Mouse (Mus musculus) hindbrain, embryonic 13.5 days (tissue): Measurements from ENCODE around the gene Habp4. TPM values are rescaled to one million over a fixed set of nuclear protein-coding genes. Genes with fewer than 3 reads are reported as not detected.
A peak's percentile ranks its signal among the peaks of the same experiment; 100 is the strongest.

ENCODE experiments used
- ATAC-seq: fragments of 200-750 bp; cut with Nextera tagmentation; 2 replicates; pipeline ENCODE4 v1.8.0; 2017; ENCODE audit warnings: moderate TSS enrichment; ENCODE audit not compliant: low FRiP score
- H3K27ac ChIP-seq: fragments of 300-500 bp; sonication (generic); 2 replicates; pipeline ENCODE4 v1.5.1; 2015; ENCODE audit warnings: inconsistent platforms, mild to moderate bottlenecking, moderate library complexity
- H3K27me3 ChIP-seq: fragments of 300-500 bp; sonication (generic); 2 replicates; pipeline ENCODE4 v1.6.1; 2015; ENCODE audit warnings: mild to moderate bottlenecking, inconsistent platforms
- H3K36me3 ChIP-seq: fragments of 300-500 bp; sonication (generic); 2 replicates; pipeline ENCODE4 v1.6.1; 2015; ENCODE audit warnings: mild to moderate bottlenecking, inconsistent platforms
- H3K4me1 ChIP-seq: fragments of 300-500 bp; sonication (generic); replicated peaks from 2 replicates; pipeline ENCODE4 v1.6.1; 2015; ENCODE audit warnings: inconsistent platforms
- H3K4me2 ChIP-seq: fragments of 300-500 bp; sonication (generic); 2 replicates; pipeline ENCODE4 v1.6.1; 2015; ENCODE audit warnings: inconsistent platforms, mild to moderate bottlenecking, moderate library complexity
- H3K4me3 ChIP-seq: fragments of 300-500 bp; sonication (generic); 2 replicates; pipeline ENCODE4 v1.5.1; 2015; ENCODE audit warnings: mild to moderate bottlenecking, inconsistent platforms
- H3K9ac ChIP-seq: fragments of 300-500 bp; sonication (generic); 2 replicates; pipeline ENCODE4 v1.6.1; 2015; ENCODE audit warnings: mild to moderate bottlenecking, inconsistent platforms
- H3K9me3 ChIP-seq: fragments of 300-500 bp; sonication (generic); 2 replicates; pipeline ENCODE4 v1.6.1; 2016; ENCODE audit warnings: inconsistent platforms
- WGBS: fragments of 180-500 bp; shearing (Covaris S2); methylation state at CpG from one replicate; pipeline ENCODE4 v1.1.7; 2015; 5-methylcytosine and 5-hydroxymethylcytosine counted together
- polyA plus RNA-seq: library from polyadenylated mRNA; unstranded; fragments of >200 nt; fragmentation: Nextera tagmentation; extraction: Ambion mirVana; gene quantifications from 2 replicates; pipeline ENCODE4 v1.2.1, GENCODE M21; 2015

Gene Habp4
- 28.9 and 29.9 TPM in 2 replicates for polyA plus RNA-seq

- H3K4me3 ChIP-seq, result peak within 1 kb of the TSS; percentile 88
- peaks cover 9% of the 10 kb centered on the region; the same call in 1 of the 2 replicates for H3K36me3 ChIP-seq
- H3K27me3 ChIP-seq, result 0 out of 2 replicates have a peak, but pooled peaks cover 8% of the 10 kb centered on the region
- H3K4me1 ChIP-seq, result peaks cover 17% of the 10 kb centered on the region
- peak; percentile 97 for ATAC-seq
- H3K9me3 ChIP-seq, result no peaks in the 10 kb centered on the region
- H3K4me2 ChIP-seq, result peak within 1 kb of the TSS; percentile 97
- WGBS, result under 1% methylated on average over 31 of the region's 31 CpGs
- peak within 1 kb of the TSS; percentile 94 for H3K9ac ChIP-seq
- peak within 1 kb of the TSS; percentile 88 for H3K27ac ChIP-seq
Measured at GRCm38 (mm10) chr13:64161548-64161915, at the start of gene Habp4. Gene Habp4, plus strand, starts transcription at chr13:64161824.

DNA sequence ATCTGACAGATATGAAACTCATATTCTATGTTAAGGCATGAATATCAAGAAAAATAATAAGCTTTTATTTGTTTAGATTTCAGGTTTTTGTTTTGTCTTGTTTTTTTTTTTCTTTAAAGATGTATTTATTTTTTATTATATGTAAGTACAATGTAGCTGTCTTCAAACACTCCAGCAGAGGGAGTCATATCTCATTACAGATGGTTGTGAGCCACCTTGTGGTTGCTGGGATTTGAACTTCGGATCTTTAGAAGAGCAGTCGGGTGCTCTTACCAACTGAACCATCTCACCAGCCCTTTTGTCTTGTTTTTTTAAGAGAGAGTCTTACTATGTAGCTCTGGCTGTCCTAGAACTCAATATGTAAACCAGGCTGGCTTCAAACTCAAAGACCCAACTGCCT, 44.2 kb upstream of the Habp4 start:
- no peak for ATAC-seq
- 69% methylated on average over 2 of the region's 2 CpGs for WGBS

GRCm38 (mm10) chr13:64120760-64121159, 40.9 kb upstream of the Habp4 start:
- H3K4me2 ChIP-seq, result no peak overlapping the region
- no peak overlapping the region for H3K27ac ChIP-seq
- WGBS, result 54% methylated on average over 4 of the region's 4 CpGs
- no peaks in the 10 kb centered on the region for H3K9me3 ChIP-seq
- H3K4me3 ChIP-seq, result no peak overlapping the region
- no peaks in the 10 kb centered on the region for H3K4me1 ChIP-seq
- ATAC-seq, result no peak
- no peaks in the 10 kb centered on the region for H3K36me3 ChIP-seq
- H3K9ac ChIP-seq, result no peak overlapping the region
- no peaks in the 10 kb centered on the region for H3K27me3 ChIP-seq

More for the DNA sequence above, 44.2 kb upstream of the Habp4 start:
- Histone ChIP-seq H3K9ac (no peak overlapping the region), H3K9me3 (no peaks in the 10 kb centered on the region), H3K4me2 (no peak overlapping the region), H3K27me3 (no peaks in the 10 kb centered on the region), H3K36me3 (no peaks in the 10 kb centered on the region), H3K4me1 (no peaks in the 10 kb centered on the region), H3K4me3 (no peak overlapping the region), H3K27ac (no peak overlapping the region)

DNA sequence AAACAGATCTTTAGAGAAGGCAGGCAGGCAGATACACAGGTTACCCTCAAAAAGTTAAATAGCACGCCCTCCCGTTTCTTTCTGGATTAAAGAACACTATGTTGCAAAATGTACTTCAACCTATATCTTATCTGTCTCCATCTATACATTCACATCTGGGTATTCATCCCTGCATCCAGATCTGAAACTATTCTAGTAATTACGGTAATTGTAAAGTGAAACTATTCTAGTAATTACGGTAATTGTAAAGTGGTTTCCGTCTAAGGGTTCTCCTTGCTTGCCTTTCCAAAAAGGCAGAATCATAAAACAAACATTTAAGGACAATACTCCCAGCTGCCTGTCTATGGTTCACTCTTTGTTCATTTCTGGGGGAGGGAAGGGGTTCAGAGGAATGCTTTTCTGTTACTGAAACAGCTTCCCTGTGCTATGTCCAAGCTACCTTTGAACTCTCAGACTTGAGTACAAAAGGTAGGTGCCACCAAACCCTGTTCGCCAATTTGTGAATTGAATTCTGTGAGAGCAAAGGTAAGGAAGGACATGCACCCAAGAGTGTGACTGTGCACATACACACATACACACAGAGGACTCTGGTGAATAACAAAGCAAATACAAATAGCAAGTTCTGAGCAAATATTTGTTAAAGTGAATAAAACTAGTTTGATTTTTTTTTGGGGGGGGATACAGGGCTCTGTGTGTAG, 38.0 kb upstream of the Habp4 start:
- no peaks in the 10 kb centered on the region for H3K9me3 ChIP-seq
- 27% methylated on average over 6 of the region's 6 CpGs for WGBS
- no peak for ATAC-seq
- H3K4me2 ChIP-seq, result no peak overlapping the region
- no peak overlapping the region for H3K4me3 ChIP-seq
- H3K36me3 ChIP-seq, result no peaks in the 10 kb centered on the region
- H3K27ac ChIP-seq, result no peak overlapping the region
- H3K9ac ChIP-seq, result no peak overlapping the region
- H3K4me1 ChIP-seq, result no peaks in the 10 kb centered on the region
- H3K27me3 ChIP-seq, result no peaks in the 10 kb centered on the region

DNA sequence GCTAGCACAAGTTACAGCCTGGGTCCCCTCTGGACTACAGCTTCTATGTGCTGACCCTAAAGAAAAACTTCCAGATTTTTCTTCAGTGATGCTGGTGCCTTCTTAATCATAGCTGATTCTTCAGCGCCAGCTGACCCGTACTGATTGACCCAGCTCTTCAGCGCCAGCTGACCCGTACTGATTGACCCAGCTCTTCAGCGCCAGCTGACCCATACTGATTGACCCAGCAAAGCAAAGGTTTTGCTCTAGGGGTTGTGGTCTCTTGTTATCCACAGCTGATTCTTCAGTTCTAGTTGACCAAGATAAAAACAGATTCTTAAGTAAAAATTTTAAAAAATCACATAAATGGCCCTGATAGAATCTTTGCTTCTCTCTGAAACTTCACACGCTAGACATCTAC, 36.7 kb upstream of the Habp4 start:
- no peak overlapping the region for H3K4me3 ChIP-seq
- H3K27ac ChIP-seq, result no peak overlapping the region
- peaks cover 9% of the 10 kb centered on the region for H3K4me1 ChIP-seq
- no peaks in the 10 kb centered on the region for H3K27me3 ChIP-seq
- no peaks in the 10 kb centered on the region for H3K9me3 ChIP-seq
- no peak overlapping the region for H3K4me2 ChIP-seq
- H3K36me3 ChIP-seq, result no peaks in the 10 kb centered on the region
- 88% methylated on average over 6 of the region's 6 CpGs for WGBS
- no peak for ATAC-seq
- H3K9ac ChIP-seq, result no peak overlapping the region

DNA sequence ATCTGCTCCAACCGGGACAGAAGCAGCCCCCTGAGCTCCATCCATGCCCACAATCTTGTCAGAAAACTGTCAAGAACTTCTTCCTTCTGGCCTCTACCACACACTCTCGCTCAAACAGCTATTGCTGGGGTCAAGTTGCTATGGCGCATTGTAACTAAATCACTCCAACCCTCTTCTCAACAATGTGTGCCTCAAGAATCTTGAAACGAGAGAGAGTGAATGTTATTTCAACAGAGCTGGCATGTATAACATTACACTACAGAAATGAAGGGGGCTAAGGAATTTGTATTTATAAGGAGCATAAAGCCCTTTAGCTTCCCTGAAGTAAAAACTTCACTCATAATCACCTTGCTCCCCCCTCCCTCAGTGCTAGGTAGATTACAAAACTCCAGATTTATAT, 35.3 kb upstream of the Habp4 start:
- Histone ChIP-seq H3K27ac (no peak overlapping the region), H3K27me3 (no peaks in the 10 kb centered on the region), H3K9ac (no peak overlapping the region), H3K9me3 (no peaks in the 10 kb centered on the region), H3K4me1 (peaks cover 9% of the 10 kb centered on the region), H3K36me3 (no peaks in the 10 kb centered on the region), H3K4me2 (no peak overlapping the region), H3K4me3 (no peak overlapping the region)
- WGBS, result 69% methylated on average over 4 of the region's 4 CpGs
- no peak for ATAC-seq

- H3K36me3 ChIP-seq, result no peaks in the 10 kb centered on the region
- H3K9ac ChIP-seq, result peak within 1 kb of the TSS; percentile 70
- no peak within 1 kb of the TSS for H3K27ac ChIP-seq
- 9% methylated on average over 44 of the region's 44 CpGs for WGBS
- peak; percentile 78 for ATAC-seq
- H3K4me1 ChIP-seq, result peaks cover 9% of the 10 kb centered on the region
- H3K4me2 ChIP-seq, result peak within 1 kb of the TSS; percentile 91
- H3K9me3 ChIP-seq, result no peaks in the 10 kb centered on the region
- H3K27me3 ChIP-seq, result no peaks in the 10 kb centered on the region
- H3K4me3 ChIP-seq, result peak within 1 kb of the TSS; percentile 51
Measured at GRCm38 (mm10) chr13:64128858-64129615, 32.6 kb upstream of the Habp4 start, which contains the start of gene Slc35d2. Gene Slc35d2, minus strand, starts transcription at chr13:64129368.

DNA sequence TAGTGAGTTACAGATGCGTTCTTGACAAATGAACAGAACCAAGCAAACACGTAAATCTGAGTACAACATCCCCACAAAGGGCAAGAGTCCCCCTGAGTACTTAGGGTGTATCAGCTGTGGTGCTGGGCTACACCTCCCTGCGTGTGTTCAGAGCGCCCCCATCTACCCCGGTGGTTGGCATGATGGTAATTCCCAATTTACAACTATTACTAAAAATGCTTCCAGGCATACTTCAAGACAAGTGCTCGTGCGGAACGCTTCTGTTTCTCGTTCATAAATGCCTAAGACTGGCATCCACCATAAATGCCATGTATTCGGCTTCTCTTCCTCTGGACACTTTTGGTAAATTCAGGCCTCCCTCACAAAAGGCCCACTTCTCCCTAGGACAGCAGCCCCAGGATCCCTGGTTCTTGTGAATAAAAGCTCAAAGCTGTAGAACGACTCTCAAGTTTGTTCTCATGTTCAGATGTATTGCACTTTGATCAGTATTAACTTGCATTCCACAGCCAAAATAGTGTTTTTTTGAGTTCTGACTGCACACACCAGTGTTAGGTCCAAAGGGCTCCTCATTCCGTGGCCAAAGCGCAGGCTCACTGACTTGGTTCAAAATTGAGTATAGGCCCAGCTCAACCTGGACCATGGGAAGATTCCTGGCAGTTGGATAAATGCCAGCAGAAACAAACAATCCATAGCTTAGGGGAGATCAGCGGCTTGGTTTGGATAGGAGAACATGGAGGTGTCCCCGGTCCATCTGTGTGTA, 31.8 kb upstream of the Habp4 start:
- H3K27ac ChIP-seq, result no peak overlapping the region
- peaks cover 9% of the 10 kb centered on the region for H3K4me1 ChIP-seq
- 42% methylated on average over 15 of the region's 15 CpGs for WGBS
- ATAC-seq, result peak; percentile 81; the same call in 1 of the 2 replicates
- no peaks in the 10 kb centered on the region for H3K36me3 ChIP-seq
- H3K9ac ChIP-seq, result peak overlapping the region; percentile 70
- peak overlapping the region; percentile 91 for H3K4me2 ChIP-seq
- no peaks in the 10 kb centered on the region for H3K27me3 ChIP-seq
- H3K4me3 ChIP-seq, result peak overlapping the region; percentile 51
- no peaks in the 10 kb centered on the region for H3K9me3 ChIP-seq

- Histone ChIP-seq H3K36me3 (no peaks in the 10 kb centered on the region), H3K9ac (no peak overlapping the region), H3K4me3 (no peak overlapping the region), H3K4me1 (peaks cover 10% of the 10 kb centered on the region), H3K27me3 (no peaks in the 10 kb centered on the region), H3K4me2 (no peak overlapping the region), H3K27ac (no peak overlapping the region), H3K9me3 (no peaks in the 10 kb centered on the region)
- 69% methylated on average over 5 of the region's 5 CpGs for WGBS
- ATAC-seq, result no peak
Measured at GRCm38 (mm10) chr13:64150121-64150520, 11.5 kb upstream of the Habp4 start.

DNA sequence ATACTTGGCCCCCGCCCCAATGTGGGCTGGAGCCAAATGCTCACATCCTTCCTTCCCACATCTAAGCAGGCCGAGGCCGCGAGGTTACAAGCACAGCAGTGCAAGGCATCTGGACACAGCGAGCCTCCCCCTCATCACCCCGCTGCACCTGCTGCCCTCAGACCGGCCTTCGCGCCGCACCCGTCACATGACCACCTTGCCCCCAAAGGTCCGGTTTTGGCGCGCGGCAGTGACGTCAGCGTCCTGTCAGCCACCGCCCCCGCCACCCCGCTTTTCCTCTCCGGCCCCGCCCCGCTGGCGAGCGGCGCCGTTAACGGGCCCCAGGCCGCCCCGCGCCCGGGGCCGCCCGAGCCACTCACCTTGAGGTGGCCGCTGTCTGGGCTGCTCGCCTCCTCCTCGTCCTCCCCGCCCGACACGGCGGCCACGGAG, 9.4 kb upstream of the Habp4 start:
- peak overlapping the region; percentile 89 for H3K4me2 ChIP-seq
- 0 out of 2 replicates have a peak, but pooled peaks cover 3% of the 10 kb centered on the region for H3K27me3 ChIP-seq
- H3K36me3 ChIP-seq, result no peaks in the 10 kb centered on the region
- H3K9ac ChIP-seq, result peak overlapping the region; percentile 80
- peak overlapping the region; percentile 86 for H3K4me3 ChIP-seq
- no peaks in the 10 kb centered on the region for H3K9me3 ChIP-seq
- peak; percentile 55 for ATAC-seq
- H3K27ac ChIP-seq, result peak overlapping the region; percentile 83
- H3K4me1 ChIP-seq, result peaks cover 10% of the 10 kb centered on the region
- 0% methylated on average over 42 of the region's 42 CpGs for WGBS

DNA sequence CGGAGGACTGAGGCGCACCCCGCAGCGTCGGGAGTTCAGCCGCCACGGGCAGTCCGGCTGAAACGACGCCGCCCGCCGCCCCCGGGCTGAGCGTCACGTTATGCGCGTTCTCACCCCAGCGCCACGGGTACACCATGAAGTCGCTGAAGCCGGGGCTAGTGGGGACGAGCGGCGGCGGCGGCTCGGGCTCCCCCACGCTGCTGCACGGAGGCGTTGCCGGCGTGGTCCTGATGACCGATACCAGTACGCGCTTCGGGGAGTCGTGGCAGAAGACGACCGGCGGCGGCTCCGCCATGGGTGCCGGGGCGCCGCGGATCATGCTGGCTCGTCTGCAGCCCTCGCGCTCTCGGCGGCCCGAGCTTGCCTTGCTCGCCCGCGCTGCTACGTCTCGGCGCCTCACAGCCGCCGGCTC, 8.9 kb upstream of the Habp4 start:
- Histone ChIP-seq H3K9ac (peak overlapping the region; percentile 80), H3K4me3 (peak overlapping the region; percentile 86), H3K4me2 (peak overlapping the region; percentile 89), H3K27me3 (0 out of 2 replicates have a peak, but pooled peaks cover 3% of the 10 kb centered on the region), H3K4me1 (peaks cover 10% of the 10 kb centered on the region), H3K36me3 (no peaks in the 10 kb centered on the region), H3K27ac (peak overlapping the region; percentile 83), H3K9me3 (no peaks in the 10 kb centered on the region)
- peak; percentile 66 for ATAC-seq
- 0% methylated on average over 61 of the region's 61 CpGs for WGBS
